Mouse (Mus musculus): ENCODE results near the gene Cspg4.

Gene Cspg4

DNA sequence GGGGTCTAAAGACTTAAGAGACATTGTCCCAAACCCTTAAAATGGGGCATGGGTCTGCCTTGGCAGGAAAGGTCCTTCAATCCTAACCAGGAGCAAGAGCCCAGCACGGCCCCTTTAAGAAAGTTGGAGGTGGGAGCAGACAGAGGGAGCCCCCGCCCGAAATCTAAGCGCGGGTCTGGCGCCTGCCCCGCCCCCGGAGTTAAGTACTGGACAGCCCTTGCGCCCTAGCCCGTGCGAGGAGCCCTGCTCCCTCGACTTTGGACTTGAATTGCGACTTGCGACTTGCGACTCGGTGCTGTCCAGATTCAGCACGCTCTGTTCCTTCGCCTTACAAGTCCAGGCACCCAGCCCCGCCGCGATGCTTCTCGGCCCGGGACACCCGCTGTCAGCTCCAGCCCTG is at the start of gene Cspg4:
Cspg4 (plus strand) TSS at position 202 of the 400 bp plus-strand sequence.
- no peak for DNase-seq

DNA sequence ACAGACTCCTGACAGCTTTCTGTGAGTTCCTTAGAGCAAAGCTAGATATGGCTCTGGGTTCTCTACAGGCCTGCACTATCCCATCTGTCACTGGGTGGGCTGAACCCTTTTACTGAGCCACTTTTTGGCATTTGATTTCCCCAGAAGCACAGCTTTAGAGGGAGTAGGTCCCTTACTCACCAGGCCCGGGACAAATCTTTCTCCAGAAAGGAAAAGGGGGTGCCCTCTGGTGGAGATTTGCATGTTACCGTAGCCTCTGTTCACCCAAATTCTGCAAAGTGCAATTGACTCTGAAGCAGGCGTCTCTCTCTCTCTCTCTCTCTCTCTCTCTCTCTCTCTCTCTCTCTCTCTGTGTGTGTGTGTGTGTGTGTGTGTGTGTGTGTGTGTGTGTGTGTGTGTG is 39.9 kb upstream of the Cspg4 start:
- DNase-seq: no peak

DNA sequence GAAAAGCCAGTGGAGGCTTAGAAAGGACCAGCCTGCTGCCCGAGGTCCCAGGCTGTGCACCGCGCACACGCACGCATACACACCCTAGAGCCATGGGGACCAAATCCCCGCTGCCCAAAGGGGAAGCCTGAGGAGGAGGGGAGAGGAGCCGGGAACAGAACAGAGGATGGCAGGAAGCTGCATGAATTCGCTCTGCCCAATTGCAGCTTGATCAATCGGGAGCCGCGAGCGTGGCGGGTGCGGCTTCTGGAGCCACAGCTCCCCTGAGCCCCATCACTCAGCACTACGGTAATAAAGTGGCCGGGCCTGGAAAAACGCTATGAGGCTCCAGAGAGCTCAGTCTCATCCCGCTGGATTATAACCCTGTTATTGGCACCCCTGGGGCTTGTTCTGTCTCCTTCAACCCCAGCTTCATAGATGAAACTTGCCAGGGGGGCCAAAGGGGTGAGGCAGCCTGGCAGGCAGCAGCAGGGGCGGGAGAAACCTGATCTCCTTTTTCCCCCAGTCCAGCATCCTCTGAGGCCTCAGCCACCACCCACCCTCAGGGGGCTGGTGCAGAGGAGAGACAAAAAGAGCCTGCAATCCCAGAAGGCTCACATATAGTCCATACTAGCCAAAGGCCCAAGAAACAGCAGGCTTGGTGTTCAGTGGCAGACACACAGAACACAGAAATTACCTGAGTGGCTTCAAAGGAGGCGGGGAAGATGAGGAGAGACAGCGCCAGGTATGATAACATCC is 39.2 kb upstream of the Cspg4 start:
- DNase-seq: no peak

DNA sequence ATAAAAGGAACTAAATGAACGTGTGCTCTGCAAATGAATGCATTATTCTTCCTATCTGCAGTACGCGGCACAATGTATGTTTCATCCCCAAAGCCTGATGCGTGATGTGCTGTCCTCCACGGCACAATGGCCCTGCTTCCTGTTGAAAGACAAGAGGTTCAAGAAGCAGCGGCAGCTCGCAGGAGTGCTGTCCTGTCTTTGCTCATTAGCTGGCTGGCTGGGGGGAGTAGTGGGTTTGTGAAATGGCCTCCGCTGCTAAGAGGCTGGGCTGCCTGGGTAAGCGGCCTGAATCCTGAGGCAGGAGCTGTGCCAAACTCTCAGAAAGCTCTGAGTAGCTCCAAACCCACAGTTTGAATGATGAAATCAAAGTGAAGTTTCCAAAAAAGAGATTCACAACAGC is 36.7 kb upstream of the Cspg4 start:
- no peak for DNase-seq

DNA sequence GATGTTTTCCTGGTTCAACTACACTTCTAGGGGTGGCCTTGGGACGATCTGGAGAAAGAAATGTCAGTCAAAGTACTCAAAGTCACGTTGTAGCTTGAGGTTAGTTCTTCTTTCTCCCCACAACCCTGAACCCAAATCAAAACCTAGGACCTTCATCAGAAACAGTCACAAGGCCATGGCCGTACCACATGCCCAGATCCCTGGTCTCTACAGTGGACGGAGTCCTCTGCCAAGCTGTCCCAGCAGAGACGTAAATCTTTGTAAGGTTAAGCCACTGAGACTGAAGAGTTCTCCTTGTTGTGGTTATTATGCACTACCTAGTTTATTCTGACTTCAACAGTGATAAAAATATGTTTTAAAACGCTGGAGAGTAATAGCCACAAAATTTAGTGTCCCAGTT is 36.0 kb upstream of the Cspg4 start:
- DNase-seq: no peak

DNA sequence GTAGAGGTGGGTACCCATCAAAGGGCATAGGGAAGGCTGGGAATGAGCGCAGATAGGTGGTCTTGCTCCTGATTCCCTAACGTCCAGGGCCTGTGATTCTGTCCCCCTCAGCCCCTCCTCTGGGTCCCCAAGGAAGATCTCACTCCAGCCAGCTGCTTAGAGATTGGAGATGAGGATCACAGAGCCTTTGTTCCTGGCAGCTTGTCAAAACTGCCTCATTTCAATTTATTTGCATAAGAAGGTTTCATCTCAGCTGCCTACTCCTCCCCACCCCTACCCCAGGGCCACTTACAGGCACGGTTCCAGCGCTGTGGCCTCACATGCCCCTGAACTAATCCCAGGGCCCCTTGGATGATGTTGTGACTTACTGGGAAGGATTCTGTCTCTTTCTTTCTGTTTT is 34.7 kb upstream of the Cspg4 start:
- DNase-seq: no peak

GRCm38 (mm10) chr9:56831904-56832303 is 32.9 kb upstream of the Cspg4 start:
- DNase-seq: no peak

DNA sequence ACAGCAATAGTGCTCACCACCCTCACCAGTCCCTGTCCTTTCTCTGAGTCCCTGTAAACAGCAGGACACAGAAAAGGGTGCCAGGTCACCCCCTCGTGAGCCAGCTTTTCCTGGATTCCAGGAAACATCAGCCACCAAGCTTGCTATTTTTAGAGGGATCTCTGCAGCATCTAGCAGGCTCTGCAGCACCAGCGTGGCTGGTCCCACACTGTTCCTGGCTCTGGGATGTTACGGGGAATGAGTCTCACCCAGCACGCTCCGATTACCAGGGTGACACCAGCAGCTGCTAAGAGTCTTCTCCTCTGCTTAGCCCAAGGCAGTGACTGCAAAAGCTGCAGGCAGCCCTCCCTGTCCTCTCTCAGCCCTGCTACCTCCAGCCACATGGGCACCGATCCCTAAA is 31.9 kb upstream of the Cspg4 start:
- no peak for DNase-seq

DNA sequence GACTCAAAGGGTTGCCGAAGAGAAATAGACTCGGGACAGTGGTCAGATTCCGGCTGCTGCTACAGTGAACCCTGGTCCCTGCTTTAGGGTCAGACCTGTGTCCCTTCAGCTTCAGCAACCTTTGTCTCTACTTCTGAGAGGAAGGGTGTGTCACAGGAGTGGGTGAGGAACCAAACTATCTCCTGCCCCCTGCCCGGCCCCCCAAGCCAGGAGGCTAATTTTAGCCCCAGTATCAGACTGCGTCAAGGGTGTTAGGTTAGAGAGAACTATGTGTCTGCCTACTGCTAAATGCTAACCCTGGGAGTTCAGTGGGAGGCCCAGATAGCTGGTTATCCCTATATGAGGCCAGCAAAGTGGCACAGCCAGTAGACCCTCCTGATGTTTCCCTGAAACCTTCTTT is 29.7 kb upstream of the Cspg4 start:
- DNase-seq: no peak

- no peak for DNase-seq
Observed at GRCm38 (mm10) chr9:56840721-56841120, 24.1 kb upstream of the Cspg4 start.

GRCm38 (mm10) chr9:56841864-56842263 is 23.0 kb upstream of the Cspg4 start:
- DNase-seq: no peak

GRCm38 (mm10) chr9:56842303-56842719 is 22.5 kb upstream of the Cspg4 start:
- no peak for DNase-seq

- no peak for DNase-seq
Observed at GRCm38 (mm10) chr9:56843679-56844188, 21.1 kb upstream of the Cspg4 start.

- DNase-seq: no peak
Observed at GRCm38 (mm10) chr9:56844644-56845043, 20.2 kb upstream of the Cspg4 start.

GRCm38 (mm10) chr9:56847523-56847922 is 17.3 kb upstream of the Cspg4 start:
- peak; percentile 11 to 24 for DNase-seq

GRCm38 (mm10) chr9:56850128-56850904 is 14.5 kb upstream of the Cspg4 start:
- DNase-seq: no peak

DNA sequence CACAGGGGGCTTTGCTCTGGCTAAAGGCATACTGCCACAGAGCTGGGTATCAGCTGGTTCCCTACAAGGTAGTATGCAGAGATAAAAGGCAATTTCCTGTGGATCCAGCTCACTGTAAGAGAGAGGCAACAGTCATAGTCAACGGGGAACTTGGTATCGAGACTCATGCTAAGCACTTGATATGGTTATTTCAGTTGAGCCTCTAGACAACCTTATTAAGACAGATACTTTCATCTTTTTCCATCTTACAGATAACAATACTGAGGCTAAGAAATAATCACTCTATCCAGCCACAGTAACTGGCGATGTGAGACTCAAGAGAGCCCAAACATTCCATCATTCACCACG is 14.0 kb upstream of the Cspg4 start:
- no peak for DNase-seq

GRCm38 (mm10) chr9:56851778-56852177 is 13.1 kb upstream of the Cspg4 start:
- DNase-seq: no peak

GRCm38 (mm10) chr9:56857463-56857862 is 7.4 kb upstream of the Cspg4 start:
- DNase-seq: no peak

- no peak for DNase-seq
Observed at GRCm38 (mm10) chr9:56860035-56860434, 4.8 kb upstream of the Cspg4 start.

DNA sequence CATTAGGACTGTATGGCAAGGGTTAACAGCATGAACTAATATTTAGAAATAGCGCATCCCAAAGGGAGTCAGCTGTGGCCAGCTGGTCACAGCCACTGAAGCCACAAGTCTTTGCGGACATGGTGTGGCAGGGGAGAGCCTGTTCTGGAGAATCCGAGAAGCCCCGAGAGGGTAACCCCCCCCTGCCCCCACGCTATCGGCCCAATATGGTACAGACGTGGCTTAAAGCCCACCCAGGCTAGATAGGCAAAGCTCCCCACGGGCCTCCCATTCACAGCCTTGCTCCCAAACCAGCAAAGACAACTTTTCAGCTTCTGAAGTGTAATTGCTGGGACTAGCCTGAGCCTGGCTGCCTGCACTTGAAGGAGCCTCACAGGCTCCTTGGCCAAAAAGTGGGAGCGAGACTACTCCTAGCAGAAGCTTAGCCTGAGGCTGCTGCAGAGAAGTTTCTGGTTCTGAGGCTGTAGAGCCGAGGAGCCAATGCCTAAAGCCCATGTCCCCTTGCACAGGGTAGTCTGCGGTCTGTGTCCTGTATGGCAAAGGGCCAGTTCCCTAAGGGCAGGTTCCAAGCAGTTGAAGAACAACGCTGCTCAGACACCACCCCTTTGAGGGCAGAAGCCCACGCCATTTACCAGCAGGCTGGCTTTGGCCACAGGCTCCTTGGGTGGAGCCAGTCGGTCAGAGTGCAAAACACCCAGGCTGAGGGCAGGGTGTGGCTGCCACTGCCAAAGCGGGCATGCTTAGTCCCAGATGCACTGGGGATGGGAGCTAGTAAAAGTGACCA is 4.2 kb upstream of the Cspg4 start:
- no peak for DNase-seq

- no peak for DNase-seq
Observed at GRCm38 (mm10) chr9:56862863-56863262, 2.0 kb upstream of the Cspg4 start.

- DNase-seq: no peak
Observed at GRCm38 (mm10) chr9:56864216-56864729, 560 bp upstream of the Cspg4 start, which contains the start of gene Odf3l1. TSS of gene Odf3l1 (minus strand) at chr9:56864679.

Data from thymus, adult 18-20 months (tissue).